Mouse (Mus musculus): ENCODE measurements at regions not wholly inside any gene's neighbourhood (a gene's known extent, or its start where the extent isn't known, plus 50 kb on each side); places are given as distances from the start of the nearest gene placed in this dataset.

DNA sequence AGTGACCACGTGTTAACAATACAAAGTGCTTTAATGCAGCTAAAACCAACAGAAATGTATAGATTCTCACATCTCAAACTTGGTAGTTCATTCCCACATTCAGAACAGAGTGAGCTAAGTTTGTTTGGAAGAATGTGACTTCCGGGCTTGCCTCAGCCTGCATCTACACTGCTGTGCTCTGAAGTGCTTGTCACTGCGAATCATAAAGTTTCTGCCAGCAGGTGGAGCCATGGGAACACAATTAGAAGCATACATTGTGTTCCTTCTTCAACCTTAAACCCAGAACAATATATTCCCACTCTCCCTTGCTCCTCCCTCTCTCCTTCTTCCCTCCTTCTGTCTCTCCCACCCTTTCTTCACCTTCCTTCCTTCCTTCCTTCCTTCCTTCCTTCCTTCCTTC lies 128.5 kb upstream of the P3h2 start:
- no peak overlapping the region for H3K27ac ChIP-seq
- WGBS: 6% methylated on average over 3 of the region's 3 CpGs
- no peak overlapping the region for H3K4me2 ChIP-seq (replicated peaks)
- no peaks in the 10 kb centered on the region for H3K27me3 ChIP-seq
- no peaks in the 10 kb centered on the region for H3K36me3 ChIP-seq
- H3K4me3 ChIP-seq: no peak overlapping the region
- no peaks in the 10 kb centered on the region for H3K9me3 ChIP-seq
- peak; percentile 74; the same call in 1 of the 2 replicates for ATAC-seq (ENCODE audit: insufficient number of reproducible peaks, insufficient read depth, low FRiP score, low TSS enrichment)
- no peak overlapping the region for H3K9ac ChIP-seq
- no peaks in the 10 kb centered on the region for H3K4me1 ChIP-seq

DNA sequence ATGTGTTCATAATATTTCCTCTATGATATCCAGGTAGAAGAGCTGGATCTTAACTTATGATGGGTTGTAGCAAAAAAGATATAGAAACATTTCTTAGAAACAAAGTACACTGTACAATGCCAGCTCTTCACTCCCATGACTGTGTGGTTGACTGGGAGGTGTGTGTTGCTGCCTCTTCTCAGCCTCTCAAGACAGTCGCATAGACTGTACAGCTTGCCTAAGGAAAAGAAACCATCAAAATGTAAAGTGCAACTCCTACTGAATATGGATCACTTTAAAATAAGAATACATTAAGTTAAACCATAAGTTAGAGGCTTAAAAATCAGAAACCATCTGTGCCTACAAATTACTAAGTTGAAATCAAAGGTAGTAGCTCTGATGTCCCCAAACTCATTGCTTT lies 125.5 kb upstream of the P3h2 start:
- no peak overlapping the region for H3K9ac ChIP-seq
- WGBS: 81% methylated on average over 1 of the region's 1 CpGs
- no peaks in the 10 kb centered on the region for H3K4me1 ChIP-seq
- H3K4me2 ChIP-seq (replicated peaks): no peak overlapping the region
- no peaks in the 10 kb centered on the region for H3K9me3 ChIP-seq
- H3K36me3 ChIP-seq: no peaks in the 10 kb centered on the region
- no peaks in the 10 kb centered on the region for H3K27me3 ChIP-seq
- no peak for ATAC-seq (ENCODE audit: insufficient number of reproducible peaks, insufficient read depth, low FRiP score, low TSS enrichment)
- H3K4me3 ChIP-seq: no peak overlapping the region
- no peak overlapping the region for H3K27ac ChIP-seq

DNA sequence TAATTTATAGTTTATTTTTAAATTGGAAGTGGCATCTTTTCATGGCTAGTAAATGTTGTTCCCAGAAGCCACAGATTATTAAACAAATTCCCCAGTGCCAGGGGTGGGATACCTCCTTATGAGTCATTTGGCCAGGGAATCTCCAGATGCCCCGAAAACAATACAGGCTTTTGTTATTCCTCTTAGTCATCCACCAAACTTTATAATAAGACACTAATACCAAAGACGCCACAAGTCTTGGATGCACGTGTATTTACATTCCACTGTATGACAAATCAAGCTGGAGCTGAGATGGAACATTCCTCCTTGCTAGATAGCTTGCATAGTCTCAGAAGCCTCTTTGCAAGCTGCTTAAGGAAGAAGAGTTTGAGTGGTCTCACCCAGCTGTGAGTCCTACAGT lies 105.8 kb upstream of the P3h2 start:
- Histone ChIP-seq H3K4me3 (no peak overlapping the region), H3K36me3 (no peaks in the 10 kb centered on the region), H3K9me3 (0 out of 2 replicates have a peak, but pooled peaks cover 5% of the 10 kb centered on the region), H3K27me3 (no peaks in the 10 kb centered on the region), H3K27ac (no peak overlapping the region), H3K9ac (no peak overlapping the region), H3K4me2 (replicated peaks) (no peak overlapping the region), H3K4me1 (no peaks in the 10 kb centered on the region)
- WGBS: 67% methylated on average over 3 of the region's 3 CpGs
- no peak for ATAC-seq (ENCODE audit: insufficient number of reproducible peaks, insufficient read depth, low FRiP score, low TSS enrichment)

DNA sequence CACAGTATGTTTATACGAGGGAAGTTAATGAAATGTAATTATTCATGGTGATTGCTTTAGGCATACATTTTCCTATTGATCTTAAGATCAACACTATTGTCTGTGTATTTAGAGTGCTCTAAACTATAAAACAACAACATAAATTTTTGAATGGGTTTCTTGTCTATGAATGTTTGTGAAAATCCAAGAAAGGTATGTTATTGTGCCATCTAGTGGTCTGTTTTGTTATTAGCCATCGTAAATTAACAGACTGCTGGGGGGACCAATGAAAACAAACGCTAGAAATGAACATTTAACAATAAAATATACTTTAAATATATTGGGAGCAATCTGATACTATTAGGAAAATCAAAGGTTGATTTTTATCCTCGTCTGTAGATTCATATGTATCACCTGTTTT lies 93.5 kb upstream of the P3h2 start:
- WGBS: 15% methylated on average over 4 of the region's 4 CpGs

DNA sequence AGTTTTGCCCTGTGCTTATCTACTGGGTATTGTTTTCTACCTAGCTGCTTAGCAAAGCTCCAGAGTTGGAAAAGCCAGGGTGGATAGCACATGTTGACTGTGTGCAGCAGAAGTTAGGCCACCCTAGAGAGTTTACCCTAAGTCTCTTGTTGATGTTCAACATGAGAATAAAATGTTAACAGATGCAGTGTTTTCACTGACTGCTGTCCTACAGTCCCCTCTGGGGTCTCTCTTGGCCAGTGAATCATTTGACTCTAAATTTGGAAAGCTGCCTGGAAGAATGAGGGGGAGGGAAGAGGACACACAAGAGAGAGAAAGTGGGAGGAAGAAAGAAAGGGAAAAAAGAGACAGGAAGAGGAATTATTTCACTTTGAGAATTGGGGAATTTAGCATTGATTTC lies 90.8 kb upstream of the P3h2 start:
- no peak overlapping the region for H3K9ac ChIP-seq
- no peaks in the 10 kb centered on the region for H3K27me3 ChIP-seq
- no peak overlapping the region for H3K4me2 ChIP-seq (replicated peaks)
- no peak overlapping the region for H3K4me3 ChIP-seq
- no peaks in the 10 kb centered on the region for H3K9me3 ChIP-seq
- H3K27ac ChIP-seq: no peak overlapping the region
- H3K36me3 ChIP-seq: no peaks in the 10 kb centered on the region
- ATAC-seq (ENCODE audit: insufficient number of reproducible peaks, insufficient read depth, low FRiP score, low TSS enrichment): no peak
- H3K4me1 ChIP-seq: no peaks in the 10 kb centered on the region

More for the DNA sequence above, 93.5 kb upstream of the P3h2 start:
- no peaks in the 10 kb centered on the region for H3K27me3 ChIP-seq
- H3K4me2 ChIP-seq (replicated peaks): no peak overlapping the region
- no peaks in the 10 kb centered on the region for H3K9me3 ChIP-seq
- no peak overlapping the region for H3K4me3 ChIP-seq
- no peaks in the 10 kb centered on the region for H3K4me1 ChIP-seq
- H3K27ac ChIP-seq: no peak overlapping the region
- no peak for ATAC-seq (ENCODE audit: insufficient number of reproducible peaks, insufficient read depth, low FRiP score, low TSS enrichment)
- no peaks in the 10 kb centered on the region for H3K36me3 ChIP-seq
- no peak overlapping the region for H3K9ac ChIP-seq

DNA sequence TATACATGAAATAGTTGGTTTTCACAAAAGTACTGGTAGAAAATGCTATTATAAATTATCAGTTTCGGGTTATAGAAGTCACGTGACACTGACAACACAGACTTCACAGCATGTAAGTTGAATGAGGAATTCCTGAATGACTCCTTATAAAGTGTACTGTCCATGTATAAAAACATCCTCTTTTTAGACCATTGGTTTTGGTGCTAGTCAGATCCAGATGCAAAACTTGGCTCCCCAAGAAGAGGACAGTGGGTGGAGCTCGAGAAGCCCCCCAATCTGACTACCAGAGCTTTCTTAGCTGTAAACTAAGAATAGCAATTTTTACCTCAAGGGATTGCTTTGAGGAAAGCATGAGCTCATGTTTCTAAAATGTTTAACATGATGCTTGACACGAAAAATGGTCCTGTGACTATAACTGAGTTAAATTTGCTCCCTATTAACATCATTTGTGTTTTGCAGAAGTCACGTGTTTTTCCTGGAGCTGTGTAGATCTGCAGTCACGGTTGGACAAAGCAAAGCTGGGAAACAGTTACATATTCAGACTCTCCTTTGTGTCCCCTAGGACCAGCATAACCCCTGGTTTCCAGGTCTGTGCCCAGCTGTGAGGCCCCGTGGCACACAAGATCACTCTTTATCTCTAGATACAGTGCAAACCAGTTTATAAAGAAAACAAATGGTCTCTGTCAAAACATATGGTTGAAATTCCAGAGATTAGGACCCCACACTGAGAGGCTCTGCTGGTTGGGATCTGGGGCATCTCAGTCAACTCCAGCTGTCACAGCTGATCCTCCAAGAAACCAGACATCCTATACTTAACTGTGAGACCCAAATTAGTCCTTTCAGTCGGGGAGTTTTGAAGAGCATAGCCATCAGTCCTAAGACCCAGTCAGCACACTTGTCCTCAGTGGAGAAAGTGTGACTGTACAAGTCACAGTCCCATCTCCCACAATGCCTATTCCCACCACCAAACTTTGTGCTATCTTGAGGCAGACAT lies 80.0 kb upstream of the P3h2 start:
- no peak overlapping the region for H3K4me3 ChIP-seq
- ATAC-seq (ENCODE audit: insufficient number of reproducible peaks, insufficient read depth, low FRiP score, low TSS enrichment): peak; percentile 81
- WGBS: 28% methylated on average over 8 of the region's 8 CpGs
- no peak overlapping the region for H3K9ac ChIP-seq
- peak overlapping the region; percentile 80 for H3K27ac ChIP-seq
- H3K9me3 ChIP-seq: no peaks in the 10 kb centered on the region
- no peak overlapping the region for H3K4me2 ChIP-seq (replicated peaks)
- H3K27me3 ChIP-seq: no peaks in the 10 kb centered on the region
- no peaks in the 10 kb centered on the region for H3K36me3 ChIP-seq
- H3K4me1 ChIP-seq: peaks cover 18% of the 10 kb centered on the region

DNA sequence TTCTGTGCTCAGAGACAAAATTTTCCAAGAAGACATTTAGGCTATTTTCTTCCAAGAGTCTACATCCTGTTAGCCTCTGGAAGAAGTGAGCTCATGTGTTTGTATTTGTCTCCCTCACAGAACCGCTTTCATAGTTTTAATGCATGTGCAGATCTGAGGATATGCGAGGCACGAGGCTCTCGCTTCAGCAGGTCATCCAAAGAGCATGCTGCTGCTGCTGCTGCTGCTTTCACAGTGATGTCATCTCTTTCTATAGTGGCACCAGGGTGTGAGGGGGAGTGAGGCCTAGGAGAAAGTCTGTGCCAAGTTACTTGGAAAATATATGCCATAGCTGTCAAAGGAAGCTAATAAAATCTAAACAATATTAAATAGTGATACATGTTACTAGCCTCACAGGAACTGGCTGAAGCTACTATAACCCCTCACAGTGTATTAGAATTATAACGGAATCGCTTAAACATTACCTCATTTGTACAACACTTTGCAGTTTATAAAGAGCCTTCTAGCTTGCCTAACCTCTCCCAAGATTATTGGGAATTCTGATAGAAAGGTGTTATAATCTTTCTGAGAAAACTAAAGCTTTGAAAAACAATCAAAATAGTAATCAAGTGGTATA lies 79.2 kb upstream of the P3h2 start:
- ATAC-seq (ENCODE audit: insufficient number of reproducible peaks, insufficient read depth, low FRiP score, low TSS enrichment): no peak

DNA sequence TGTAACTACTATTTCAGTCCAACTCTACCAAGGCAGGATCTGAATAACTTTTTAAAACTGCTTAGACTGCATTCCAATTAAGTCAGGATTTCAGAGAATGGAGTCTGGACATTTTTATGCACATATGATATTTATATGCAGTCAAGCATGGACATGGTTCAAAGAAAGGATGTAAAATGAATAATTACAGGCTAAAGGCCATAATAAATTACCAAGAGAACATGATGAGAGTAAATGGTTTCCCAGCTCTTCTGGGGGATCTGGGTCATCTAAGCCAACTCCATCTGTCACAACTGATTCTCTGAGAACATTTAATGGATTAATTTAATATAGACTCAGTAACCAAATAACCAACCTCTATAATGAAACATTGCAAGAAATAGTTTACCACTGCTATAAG lies 77.9 kb upstream of the P3h2 start:
- H3K4me2 ChIP-seq (replicated peaks): no peak overlapping the region
- H3K9ac ChIP-seq: no peak overlapping the region
- no peaks in the 10 kb centered on the region for H3K27me3 ChIP-seq
- H3K4me3 ChIP-seq: no peak overlapping the region
- no peaks in the 10 kb centered on the region for H3K36me3 ChIP-seq
- ATAC-seq (ENCODE audit: insufficient number of reproducible peaks, insufficient read depth, low FRiP score, low TSS enrichment): no peak
- no peak overlapping the region for H3K27ac ChIP-seq
- no peaks in the 10 kb centered on the region for H3K9me3 ChIP-seq
- peaks cover 18% of the 10 kb centered on the region for H3K4me1 ChIP-seq

More for the DNA sequence above, 79.2 kb upstream of the P3h2 start:
- H3K27ac ChIP-seq: no peak overlapping the region
- H3K27me3 ChIP-seq: no peaks in the 10 kb centered on the region
- no peak overlapping the region for H3K4me3 ChIP-seq
- peaks cover 18% of the 10 kb centered on the region for H3K4me1 ChIP-seq
- H3K9me3 ChIP-seq: no peaks in the 10 kb centered on the region
- no peaks in the 10 kb centered on the region for H3K36me3 ChIP-seq
- no peak overlapping the region for H3K4me2 ChIP-seq (replicated peaks)
- no peak overlapping the region for H3K9ac ChIP-seq
- 49% methylated on average over 6 of the region's 6 CpGs for WGBS

GRCm38 (mm10) chr16:26181716-26182115 lies 76.1 kb upstream of the P3h2 start:
- Histone ChIP-seq H3K36me3 (no peaks in the 10 kb centered on the region), H3K9ac (no peak overlapping the region), H3K4me2 (replicated peaks) (no peak overlapping the region), H3K27ac (no peak overlapping the region), H3K4me1 (peaks cover 18% of the 10 kb centered on the region), H3K4me3 (no peak overlapping the region), H3K27me3 (no peaks in the 10 kb centered on the region), H3K9me3 (no peaks in the 10 kb centered on the region)
- ATAC-seq (ENCODE audit: insufficient number of reproducible peaks, insufficient read depth, low FRiP score, low TSS enrichment): no peak
- 67% methylated on average over 3 of the region's 3 CpGs for WGBS

- no peaks in the 10 kb centered on the region for H3K9me3 ChIP-seq
- ATAC-seq (ENCODE audit: insufficient number of reproducible peaks, insufficient read depth, low FRiP score, low TSS enrichment): no peak
- H3K9ac ChIP-seq: no peak overlapping the region
Observed at GRCm38 (mm10) chr16:26171441-26171840, 65.9 kb upstream of the P3h2 start.

DNA sequence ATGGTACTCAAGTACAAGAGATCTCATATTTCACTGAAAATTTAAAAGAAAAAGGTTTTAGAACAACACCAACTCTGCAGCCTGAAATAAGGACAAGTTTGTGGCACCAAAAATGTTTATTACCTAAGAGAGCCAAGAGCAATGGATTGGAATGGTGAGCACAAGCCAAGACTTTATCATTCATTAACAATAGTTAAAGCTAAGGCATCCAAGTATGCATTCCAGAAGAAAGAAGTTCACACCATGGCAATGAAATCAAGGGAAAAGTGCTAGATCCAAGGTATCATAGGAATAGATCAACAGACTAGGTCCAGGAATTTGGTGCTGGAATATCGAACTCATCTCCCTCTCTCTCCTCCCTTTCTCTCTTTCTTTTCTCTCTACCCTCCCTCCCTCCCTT lies 63.8 kb upstream of the P3h2 start:
- no peak overlapping the region for H3K9ac ChIP-seq
- WGBS: 100% methylated on average over 1 of the region's 1 CpGs
- H3K4me2 ChIP-seq (replicated peaks): no peak overlapping the region
- no peaks in the 10 kb centered on the region for H3K27me3 ChIP-seq
- H3K4me1 ChIP-seq: no peaks in the 10 kb centered on the region
- H3K27ac ChIP-seq: no peak overlapping the region
- ATAC-seq (ENCODE audit: insufficient number of reproducible peaks, insufficient read depth, low FRiP score, low TSS enrichment): no peak
- no peak overlapping the region for H3K4me3 ChIP-seq
- H3K9me3 ChIP-seq: no peaks in the 10 kb centered on the region
- H3K36me3 ChIP-seq: no peaks in the 10 kb centered on the region

More at GRCm38 (mm10) chr16:26171441-26171840, 65.9 kb upstream of the P3h2 start:
- H3K36me3 ChIP-seq: no peaks in the 10 kb centered on the region
- H3K4me1 ChIP-seq: no peaks in the 10 kb centered on the region
- no peak overlapping the region for H3K27ac ChIP-seq
- WGBS: 44% methylated on average over 3 of the region's 3 CpGs
- no peak overlapping the region for H3K4me3 ChIP-seq
- H3K4me2 ChIP-seq (replicated peaks): no peak overlapping the region
- H3K27me3 ChIP-seq: no peaks in the 10 kb centered on the region

GRCm38 (mm10) chr16:26168216-26168615 lies 62.6 kb upstream of the P3h2 start:
- H3K4me1 ChIP-seq: no peaks in the 10 kb centered on the region
- no peaks in the 10 kb centered on the region for H3K27me3 ChIP-seq
- no peak overlapping the region for H3K4me2 ChIP-seq (replicated peaks)
- H3K4me3 ChIP-seq: no peak overlapping the region
- no peak for ATAC-seq (ENCODE audit: insufficient number of reproducible peaks, insufficient read depth, low FRiP score, low TSS enrichment)
- no peak overlapping the region for H3K9ac ChIP-seq
- no peak overlapping the region for H3K27ac ChIP-seq
- H3K36me3 ChIP-seq: no peaks in the 10 kb centered on the region
- H3K9me3 ChIP-seq: no peaks in the 10 kb centered on the region
- WGBS: 89% methylated on average over 2 of the region's 2 CpGs

Data from embryonic facial prominence, embryonic 12.5 days (tissue).